Mouse (Mus musculus): Measurements from ENCODE around the gene Gtf3c5.

- no peak for TF ChIP-seq POLR2A (IDR thresholded peaks at IDR 0.05; ENCODE audit: low read depth, low read length)
- no peak for TF ChIP-seq CTCF (IDR thresholded peaks at IDR 0.05; ENCODE audit: extremely low read depth, insufficient read length, insufficient replicate concordance, low read depth, low read length)
Measured at GRCm38 (mm10) chr2:28619369-28619768, 35.8 kb upstream of the Gtf3c5 start.

Measured in small intestine, adult 2 months (tissue).